20 mouse cellular contexts compared by ENCODE assay signal in genomic region chr19:32254204-32254603, GRCm38 (mm10).
DNase-seq lines count a peak whose midpoint lies in the region; ATAC-seq and TF ChIP-seq lines count a peak whose summit lies in the region.
"Had no signal": no experiment of that assay in that cellular context is flagged by ENCODE, and none has a peak within 500 bp of the region (broad histone marks: within the 10 kb centered on the region; RNA-seq: fewer than 3 reads in every experiment).

No protein-coding gene starts in this region.

- H3K79me2 ChIP-seq in CH12.LX (replicated peaks; ENCODE audit: control insufficient read depth, extremely low read depth, insufficient read depth, poor library complexity, severe bottlenecking): no peaks in the 10 kb centered on the region

- DNase-seq in layer of hippocampus, adult 2 months (ENCODE audit: low spot score in 2 of 2): no peak
- DNase-seq in layer of hippocampus, postnatal 25 days (ENCODE audit: extremely low spot score in 1 of 2, low spot score in 1 of 2): no peak
- no peak for DNase-seq in CH12.LX (ENCODE audit: extremely low read depth)
- DNase-seq in G1E (ENCODE audit: low spot score): no peak
- DNase-seq in kidney, postnatal 4 days: no peak
- no peak for DNase-seq in urinary bladder, postnatal 4 days (ENCODE audit: low spot score in 2 of 2)
- DNase-seq: adrenal gland, postnatal 25 days; cerebellum, adult 11-12 months; cerebellum, adult 9-11 months; heart, postnatal 10 days; midbrain, embryonic 14.5 days; right cerebral cortex, postnatal 14 days had no signal

- H3K27ac ChIP-seq in layer of hippocampus, adult 2 months: peak overlapping the region; percentile 75
- no peak overlapping the region for H3K27ac ChIP-seq in CH12.LX (ENCODE audit: insufficient read depth, low read depth)
- H3K27ac ChIP-seq in liver, embryonic 15.5 days (replicated peaks): peak overlapping the region; percentile 66; the same call in 1 of the 2 replicates
- no peak overlapping the region for H3K27ac ChIP-seq in hindbrain, embryonic 13.5 days
- H3K27ac ChIP-seq: intestine, embryonic 15.5 days had no signal

- H3K4me1 ChIP-seq in CH12.LX (ENCODE audit: control insufficient read depth in 1 of 2, insufficient read depth in 2 of 2) (peaks cover 25 to 83% of the 10 kb centered on the region in 2 experiments), G1E (ENCODE audit: insufficient read depth, low read depth, low read length) (peaks cover 90% of the 10 kb centered on the region)
- H3K4me1 ChIP-seq in liver, embryonic 15.5 days (replicated peaks): peaks cover 68% of the 10 kb centered on the region
- peaks cover 14% of the 10 kb centered on the region for H3K4me1 ChIP-seq in hindbrain, embryonic 13.5 days (replicated peaks)

- H3K9me3 ChIP-seq in CH12.LX (replicated peaks; ENCODE audit: low read length) (no peaks in the 10 kb centered on the region), G1E (replicated peaks) (no peaks in the 10 kb centered on the region)
- no peaks in the 10 kb centered on the region for H3K9me3 ChIP-seq in liver, embryonic 15.5 days (replicated peaks)
- no peaks in the 10 kb centered on the region for H3K9me3 ChIP-seq in hindbrain, embryonic 13.5 days
- H3K9me3 ChIP-seq: embryonic facial prominence, embryonic 13.5 days; heart, embryonic 12.5 days; intestine, embryonic 15.5 days; lung, embryonic 15.5 days had no signal

- no peak overlapping the region for H3K4me3 ChIP-seq in layer of hippocampus, adult 2 months
- H3K4me3 ChIP-seq in CH12.LX (replicated peaks in 1 of 3; ENCODE audit: low read depth in 2 of 3, low read length in 2 of 3, poor library complexity in 1 of 3) (no peak overlapping the region), G1E (ENCODE audit: low read depth, low read length) (no peak overlapping the region)
- H3K4me3 ChIP-seq in liver, embryonic 15.5 days (replicated peaks): no peak overlapping the region
- H3K4me3 ChIP-seq in hindbrain, embryonic 13.5 days: no peak overlapping the region
- H3K4me3 ChIP-seq: embryonic facial prominence, embryonic 13.5 days; heart, embryonic 12.5 days; intestine, embryonic 15.5 days; lung, embryonic 15.5 days had no signal

- H3K4me2 ChIP-seq in CH12.LX (ENCODE audit: insufficient read depth, low read depth, poor library complexity, severe bottlenecking): no peak overlapping the region
- no peak overlapping the region for H3K4me2 ChIP-seq in liver, embryonic 15.5 days
- no peak overlapping the region for H3K4me2 ChIP-seq in hindbrain, embryonic 13.5 days
- H3K4me2 ChIP-seq: embryonic facial prominence, embryonic 13.5 days; heart, embryonic 12.5 days; intestine, embryonic 15.5 days; lung, embryonic 15.5 days had no signal

- H3K9ac ChIP-seq in CH12.LX (ENCODE audit: insufficient read depth, low read depth): no peak overlapping the region
- no peak overlapping the region for H3K9ac ChIP-seq in liver, embryonic 15.5 days
- H3K9ac ChIP-seq in hindbrain, embryonic 13.5 days: no peak overlapping the region
- H3K9ac ChIP-seq: embryonic facial prominence, embryonic 13.5 days; heart, embryonic 12.5 days; intestine, embryonic 15.5 days; lung, embryonic 15.5 days had no signal

- TF ChIP-seq EP300 in CH12.LX (IDR thresholded peaks at IDR 0.05; ENCODE audit: low read length): no peak

- in situ Hi-C loops in CH12.LX (cut with MboI; ENCODE audit: low pct_ligation_motif_present, low pct_unique_long_range_greater_than_20kb, low sequenced_read_pairs): no loop called here

- H3K36me3 ChIP-seq in CH12.LX (replicated peaks in 1 of 2; ENCODE audit: control insufficient read depth in 1 of 2, insufficient read depth in 1 of 2, low read length in 1 of 2): no peaks in the 10 kb centered on the region
- H3K36me3 ChIP-seq in G1E (replicated peaks): peaks cover 18% of the 10 kb centered on the region
- no peaks in the 10 kb centered on the region for H3K36me3 ChIP-seq in liver, embryonic 15.5 days (replicated peaks)
- no peaks in the 10 kb centered on the region for H3K36me3 ChIP-seq in hindbrain, embryonic 13.5 days
- H3K36me3 ChIP-seq: embryonic facial prominence, embryonic 13.5 days; heart, embryonic 12.5 days; intestine, embryonic 15.5 days; lung, embryonic 15.5 days had no signal

- 33% methylated on average over 2 of the region's 2 CpGs for WGBS in liver, embryonic 15.5 days (ENCODE audit: insufficient replicate concordance)
- 90% methylated on average over 2 of the region's 2 CpGs for WGBS in hindbrain, embryonic 13.5 days

- ATAC-seq in G1E (ENCODE audit: extremely low read depth, insufficient number of reproducible peaks, low FRiP score, poor library complexity, severe bottlenecking): peak; percentile 45; the same call in 1 of the 2 replicates
- ATAC-seq in liver, embryonic 15.5 days (ENCODE audit: insufficient read depth): peak; percentile 45; the same call in 1 of the 2 replicates
- no peak for ATAC-seq in hindbrain, embryonic 13.5 days (ENCODE audit: low FRiP score)
- ATAC-seq: forebrain, embryonic 16.5 days; hindbrain, postnatal 0 days; intestine, embryonic 15.5 days had no signal

- H3K27me3 ChIP-seq in CH12.LX (replicated peaks) (no peaks in the 10 kb centered on the region), G1E (ENCODE audit: insufficient read depth, low read length) (no peaks in the 10 kb centered on the region)
- no peaks in the 10 kb centered on the region for H3K27me3 ChIP-seq in liver, embryonic 15.5 days
- H3K27me3 ChIP-seq in hindbrain, embryonic 13.5 days: no peaks in the 10 kb centered on the region
- H3K27me3 ChIP-seq: embryonic facial prominence, embryonic 13.5 days; heart, embryonic 12.5 days; intestine, embryonic 15.5 days; lung, embryonic 15.5 days had no signal

- dilution Hi-C loops in CH12.LX (cut with MboI; ENCODE audit: extremely low pct_ligation_motif_present, extremely low pct_unique_long_range_greater_than_20kb, low sequenced_read_pairs): no loop called here

- TF ChIP-seq CTCF in layer of hippocampus, adult 2 months (conservative IDR thresholded peaks at IDR 0.05): no peak
- no peak for TF ChIP-seq CTCF in CH12.LX (conservative IDR thresholded peaks at IDR 0.05 in 1 of 2, IDR thresholded peaks at IDR 0.05 in 1 of 2; ENCODE audit: low read depth in 2 of 2, low read length in 2 of 2)
- no peak for TF ChIP-seq CTCF in G1E (IDR thresholded peaks at IDR 0.05; ENCODE audit: low read depth, low read length)

- no peak for TF ChIP-seq POLR2A in CH12.LX (IDR thresholded peaks at IDR 0.05; ENCODE audit: low read depth, low read length)

- no peak for TF ChIP-seq RAD21 in CH12.LX (IDR thresholded peaks at IDR 0.05; ENCODE audit: low read depth, low read length)

TF ChIP-seq in CH12.LX, 34 proteins besides CTCF, POLR2A, EP300 and RAD21:
- TF ChIP-seq MAX (IDR thresholded peaks at IDR 0.05; ENCODE audit: low read length) (0 out of 2 replicates have a peak, but pooled peaks have one; percentile 0), SIN3A (IDR thresholded peaks at IDR 0.05; ENCODE audit: low read length) (no peak)

Comparison
In these comparisons a context has a peak if more than half of its experiments do, and no peak if none do; other contexts are left out.
1. H3K27ac ChIP-seq: peak in layer of hippocampus, adult 2 months (single experiment) and liver, embryonic 15.5 days (single experiment); none in CH12.LX (single experiment) and hindbrain, embryonic 13.5 days (single experiment).